Mouse (Mus musculus) thymus, postnatal 0 days (tissue): ENCODE data around the gene Ttyh2. TPM values are rescaled to one million over a fixed set of nuclear protein-coding genes. Genes with fewer than 3 reads are reported as not detected.
"Not testable (repeated sequence)": the region's sequence is repeated elsewhere in the genome, so short reads cannot be mapped to it uniquely, and the experiment has no call there.

ENCODE experiments used
- DNase-seq: peaks from one replicate; pipeline ENCODE4 v3.0.0-alpha.2; 2015; ENCODE audit warnings: low spot score
- polyA plus RNA-seq: library from polyadenylated mRNA; unstranded; fragments of >200 nt; fragmentation: Nextera tagmentation; extraction: Ambion mirVana; gene quantifications from 2 replicates; pipeline ENCODE4 v1.2.1, GENCODE M21; 2015

Gene Ttyh2
- polyA plus RNA-seq, 1 experiment from 2014 or later: 12.2 TPM

DNA sequence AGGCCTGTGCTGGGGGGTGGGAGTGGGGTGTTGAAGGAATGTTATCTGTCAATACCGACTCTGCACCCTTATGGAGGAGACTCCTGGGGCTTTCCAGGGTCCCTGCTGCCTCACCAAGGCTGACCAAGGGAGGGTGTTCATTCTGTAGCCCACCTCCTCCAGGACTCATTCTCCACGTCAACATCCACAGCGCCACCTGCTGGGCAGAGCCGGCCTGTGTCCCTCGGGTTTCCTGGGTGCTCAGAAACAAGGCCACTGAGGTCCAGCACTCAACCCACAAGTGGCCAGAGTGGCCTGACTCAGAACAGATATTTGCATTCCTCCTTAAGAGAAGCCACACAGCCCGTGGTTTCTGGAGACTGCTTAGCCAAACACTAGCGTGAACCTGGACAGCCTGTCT, 17.5 kb upstream of the Ttyh2 start:
- peak; percentile 50 for DNase-seq

DNA sequence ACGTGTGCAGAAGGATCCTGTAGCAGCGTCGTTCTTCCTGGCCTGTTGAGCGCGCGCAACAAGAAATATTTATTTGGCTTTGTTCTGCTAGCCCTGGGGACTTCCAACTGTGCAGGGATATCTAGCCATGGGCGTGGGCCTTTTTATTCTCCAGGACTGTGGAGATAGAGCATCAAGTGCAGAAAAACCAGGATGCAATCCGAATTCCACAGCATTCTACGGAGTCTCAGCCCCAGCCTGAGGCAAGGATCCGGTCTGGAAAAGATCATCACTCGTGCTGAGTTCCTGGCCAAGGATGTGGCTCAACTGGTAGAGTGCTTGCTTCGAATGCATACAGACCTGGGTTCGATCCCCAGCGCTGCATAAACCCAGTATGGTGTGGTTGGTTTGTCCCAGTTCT, 13.1 kb upstream of the Ttyh2 start:
- no peak for DNase-seq

- peak; percentile 58 for DNase-seq
These were observed 12.4 kb upstream of the Ttyh2 start for GRCm38 (mm10) chr11:114662746-114663362.

- DNase-seq: no peak
These were observed 11.1 kb upstream of the Ttyh2 start for GRCm38 (mm10) chr11:114664164-114664563.

DNA sequence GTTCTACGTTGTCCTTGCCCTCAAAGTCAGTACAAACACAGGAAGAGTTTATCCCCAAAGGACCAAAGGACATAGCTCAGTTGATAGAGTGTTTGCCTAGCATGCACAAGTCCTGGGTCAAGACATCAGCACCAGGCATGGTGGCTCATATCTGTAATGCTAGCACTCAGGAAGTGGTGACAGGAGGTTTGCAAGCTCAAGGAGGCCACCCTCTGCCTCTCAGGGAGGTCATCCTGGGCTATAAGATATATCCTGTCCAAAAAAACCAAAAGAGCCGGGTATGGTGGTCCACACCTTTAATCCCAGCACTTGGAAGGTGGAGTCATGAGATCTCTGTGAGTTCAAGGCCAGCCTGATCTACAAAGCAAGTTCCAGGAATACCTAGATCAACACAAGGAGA, 9.8 kb upstream of the Ttyh2 start:
- DNase-seq: no peak

GRCm38 (mm10) chr11:114666786-114667185, 8.4 kb upstream of the Ttyh2 start:
- DNase-seq: no peak

- DNase-seq: no peak
These were observed 7.8 kb upstream of the Ttyh2 start for GRCm38 (mm10) chr11:114667236-114667931.

GRCm38 (mm10) chr11:114667932-114668285, 7.3 kb upstream of the Ttyh2 start:
- peak; percentile 36 for DNase-seq

GRCm38 (mm10) chr11:114668301-114668710, 6.9 kb upstream of the Ttyh2 start, which contains the start of gene Rpl38:
Gene Rpl38, plus strand, starts transcription at chr11:114668524.
- DNase-seq: peak; percentile 96

DNA sequence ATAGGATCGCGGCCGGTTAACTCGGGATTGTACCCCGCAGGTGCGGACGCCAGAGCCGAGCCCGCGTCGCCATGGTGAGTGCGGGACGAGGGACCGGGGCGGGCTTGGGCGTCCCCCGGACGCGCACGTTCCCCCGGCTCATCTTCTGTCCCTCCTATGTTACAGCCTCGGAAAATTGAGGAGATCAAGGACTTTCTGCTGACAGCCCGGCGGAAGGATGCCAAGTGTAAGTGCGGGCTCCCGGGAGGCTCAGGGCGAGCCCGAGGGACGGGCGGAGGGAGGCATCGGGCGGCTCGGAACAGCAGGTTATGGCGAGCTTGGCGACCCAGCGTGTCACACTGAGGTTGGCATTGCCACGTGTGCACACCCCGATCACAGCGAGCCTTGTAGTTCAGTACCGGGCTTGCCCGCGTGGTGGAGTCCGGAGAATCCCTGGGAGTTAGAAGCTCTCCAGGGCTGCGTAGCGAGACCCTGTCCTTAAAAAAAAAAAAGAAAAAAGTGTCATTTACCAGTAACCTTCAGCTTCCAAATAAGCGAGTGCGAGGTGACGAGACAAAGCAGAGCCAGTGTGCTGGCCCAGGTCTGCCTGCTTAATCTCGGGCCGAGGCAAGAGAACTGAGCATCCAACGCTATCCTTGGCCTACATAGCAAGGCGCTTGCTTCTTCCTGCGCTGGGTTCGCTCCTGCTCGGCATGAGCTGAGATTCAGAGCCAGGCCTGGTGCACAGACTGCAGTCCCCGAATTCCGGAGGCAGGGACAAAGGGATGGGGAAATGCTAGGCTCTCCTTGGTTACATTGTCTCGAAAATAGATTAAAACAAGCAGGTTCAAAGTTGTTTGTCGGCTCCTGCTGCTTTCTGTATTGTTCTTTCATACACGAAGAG, 6.2 kb upstream of the Ttyh2 start:
- peak; percentile 75 for DNase-seq

DNA sequence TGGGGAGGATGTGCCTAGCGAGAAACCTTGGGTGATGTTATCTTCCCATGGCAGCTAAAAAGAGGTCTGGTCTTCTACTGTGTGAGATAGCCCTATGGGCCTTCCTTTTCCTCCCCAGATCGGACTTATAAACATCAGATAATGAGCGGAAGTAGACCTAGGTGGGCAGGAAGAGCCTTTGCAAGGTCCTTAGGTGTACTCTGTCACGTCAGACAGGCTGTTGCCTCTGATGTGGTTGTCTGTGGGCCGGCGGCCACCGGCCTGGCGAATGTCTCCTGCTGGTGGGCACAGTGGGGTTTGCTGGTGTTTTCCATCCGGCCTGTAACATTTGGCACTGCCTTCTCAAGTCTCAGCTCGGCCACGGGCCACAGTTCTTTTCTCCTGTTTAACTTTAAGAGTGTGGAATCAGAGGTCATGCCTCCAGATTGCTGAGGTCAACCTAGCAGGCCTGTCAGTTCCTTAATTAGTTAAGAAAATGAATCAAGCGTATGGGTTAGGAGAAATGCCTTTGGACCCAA, 5.5 kb upstream of the Ttyh2 start:
- DNase-seq: peak; percentile 24

- no peak for DNase-seq
These were observed 4.1 kb upstream of the Ttyh2 start for GRCm38 (mm10) chr11:114671147-114671546.

- DNase-seq: peak; percentile 62
These were observed 2.2 kb upstream of the Ttyh2 start for GRCm38 (mm10) chr11:114672794-114673718.

DNA sequence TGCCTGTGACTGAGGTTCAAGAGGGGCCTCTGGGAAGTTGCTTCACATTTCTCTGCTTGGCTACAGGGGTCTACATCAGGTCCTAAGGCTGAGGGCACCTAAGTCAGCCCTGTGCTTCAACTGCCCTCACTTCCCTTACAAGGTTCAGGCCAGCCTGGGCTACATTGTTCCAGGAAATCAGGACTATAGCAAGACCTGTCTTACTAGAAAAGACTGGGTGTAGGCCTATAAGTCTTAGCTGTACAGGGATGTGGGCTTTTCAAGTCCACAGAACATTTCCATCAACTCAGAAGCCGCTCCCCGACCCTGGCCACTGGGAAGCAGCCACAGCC, 1.5 kb upstream of the Ttyh2 start:
- no peak for DNase-seq

DNA sequence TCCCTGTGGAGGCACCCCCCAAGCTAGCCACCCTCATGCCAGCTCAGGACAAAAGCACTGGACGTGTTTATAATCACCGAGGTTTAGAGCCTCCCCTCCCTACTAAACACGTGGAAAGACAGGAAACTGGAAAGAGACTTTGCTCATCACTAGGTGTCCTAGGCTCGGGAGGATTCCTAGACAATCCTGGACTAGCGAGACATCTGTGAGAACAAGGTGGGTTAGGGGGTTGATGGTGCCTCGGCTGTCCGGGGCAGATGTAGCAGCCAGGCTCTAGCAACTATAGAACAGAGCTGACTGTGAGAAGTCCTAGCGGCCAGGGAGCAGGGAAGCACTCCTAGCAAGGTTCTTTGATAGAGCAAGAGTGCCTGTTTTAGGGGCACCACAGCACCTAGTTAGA, 1.1 kb upstream of the Ttyh2 start:
- DNase-seq: no peak

GRCm38 (mm10) chr11:114674796-114675195, 435 bp upstream of the Ttyh2 start:
- DNase-seq: not testable (repeated sequence)

DNA sequence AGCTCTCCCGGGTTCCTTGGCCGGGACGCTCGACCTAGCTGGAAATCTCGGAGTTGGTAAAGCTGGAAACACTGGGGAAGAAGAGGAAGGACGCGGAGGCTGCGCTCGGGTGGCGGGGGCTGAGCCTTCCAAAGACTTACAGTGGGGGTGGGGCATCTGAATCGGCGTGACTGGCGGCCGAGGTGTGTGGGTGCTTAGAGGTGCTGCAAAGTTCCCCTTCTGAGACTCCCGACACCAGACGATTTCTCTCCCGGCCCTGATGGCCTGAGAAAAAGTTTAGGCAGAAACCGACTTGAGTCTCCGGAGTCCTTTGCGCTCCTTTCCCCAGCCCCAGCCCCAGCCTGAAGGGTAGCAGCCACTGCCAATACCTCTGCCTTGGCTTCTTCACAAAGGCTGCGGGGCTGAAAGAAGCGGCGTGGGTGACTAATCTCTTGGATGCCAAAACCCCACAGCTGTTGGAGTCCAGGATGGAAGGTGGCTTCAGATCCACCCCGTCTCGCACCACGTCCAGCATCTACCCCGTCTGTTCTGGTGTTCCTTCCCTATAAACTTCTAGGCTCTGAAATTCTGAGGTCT, 683 bp downstream of the Ttyh2 start:
- no peak for DNase-seq

DNA sequence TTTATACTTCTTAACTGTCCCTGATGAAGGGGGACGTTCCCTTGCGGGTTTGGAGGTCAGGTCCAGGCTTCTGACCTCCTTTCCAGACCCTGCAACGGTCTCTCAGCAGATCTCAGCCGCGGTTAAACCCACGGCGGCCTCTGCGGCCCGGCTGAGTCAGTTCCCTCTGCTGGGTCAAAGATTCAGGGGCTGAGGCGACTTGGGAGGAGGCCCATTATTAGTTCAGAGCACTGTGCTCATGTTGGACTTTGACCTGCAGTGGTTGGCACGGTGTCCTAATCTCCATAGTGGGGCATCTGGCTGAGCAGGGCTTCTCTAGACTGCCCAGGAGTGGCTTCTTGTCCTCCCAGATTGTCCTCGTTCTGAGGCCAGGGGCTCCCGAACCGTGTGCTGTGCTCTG, 1.2 kb downstream of the Ttyh2 start:
- no peak for DNase-seq

DNA sequence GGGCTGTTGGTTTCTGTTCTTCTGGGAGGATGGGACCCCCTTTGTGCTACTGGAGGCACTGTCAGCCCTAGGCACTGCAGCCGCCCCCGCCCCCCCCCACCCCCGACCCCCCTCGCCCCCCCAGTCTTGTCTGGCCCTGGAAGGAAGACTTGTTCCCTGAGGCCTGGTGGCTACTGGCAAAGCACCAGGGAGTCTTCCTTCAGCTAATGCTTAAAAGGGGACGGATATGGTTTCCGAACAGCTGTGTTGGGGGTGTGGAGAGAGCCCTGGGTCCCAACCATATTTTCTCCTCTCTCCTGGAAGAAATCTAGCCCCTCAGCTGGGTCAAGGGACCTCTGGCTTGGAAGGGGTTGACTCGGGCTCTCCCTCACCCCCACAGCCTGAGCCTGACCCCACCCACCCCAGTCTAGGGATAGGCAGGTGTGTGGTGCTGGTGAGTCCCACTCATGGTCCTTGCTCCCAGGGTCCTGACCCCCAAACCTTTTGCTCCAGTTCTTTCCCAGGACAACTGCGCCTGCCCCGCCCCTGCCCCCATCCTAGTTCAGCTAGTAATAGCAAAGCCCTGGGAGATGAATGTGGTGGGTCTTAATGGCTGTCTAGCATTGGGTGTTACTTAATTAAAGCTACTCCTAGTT, 1.8 kb downstream of the Ttyh2 start:
- no peak for DNase-seq

DNA sequence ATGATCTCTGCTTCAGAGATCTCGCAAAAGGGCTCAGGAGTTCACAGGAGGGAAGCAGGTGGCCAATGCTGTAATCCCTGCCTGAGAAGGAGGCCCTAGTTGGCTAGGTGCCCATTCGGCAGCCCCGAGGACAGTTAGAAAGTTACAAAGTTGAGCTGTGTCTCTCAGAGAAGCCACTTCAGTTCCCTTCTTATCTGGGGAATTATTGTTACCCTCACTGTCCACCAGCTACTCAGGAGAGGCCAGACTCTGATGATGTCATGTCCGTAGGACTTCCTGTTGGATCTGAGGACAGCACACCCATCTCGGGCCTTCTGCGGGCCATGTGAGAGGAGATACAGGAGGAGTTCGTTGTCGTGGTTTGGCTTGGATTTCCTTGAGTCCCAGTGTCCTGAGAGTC, 4.4 kb downstream of the Ttyh2 start:
- DNase-seq: no peak
